Mouse (Mus musculus) cortical plate, adult 2 months (tissue): ENCODE data around the gene Syne2.

Experiments
- CTCF ChIP-seq: fragments of 200-500 bp; IDR thresholded peaks from 2 replicates; pipeline ENCODE4 v1.5.1; 2011; ENCODE audit warnings: mild to moderate bottlenecking, control low read depth, low read length; ENCODE audit not compliant: insufficient read depth; ENCODE audit errors: extremely low read depth
- POLR2A ChIP-seq: fragments of 200-500 bp; IDR thresholded peaks from 2 replicates; pipeline ENCODE4 v1.6.1; 2011; ENCODE audit warnings: mild to moderate bottlenecking, low read length, control low read depth; ENCODE audit not compliant: insufficient read depth; ENCODE audit errors: extremely low read depth

DNA sequence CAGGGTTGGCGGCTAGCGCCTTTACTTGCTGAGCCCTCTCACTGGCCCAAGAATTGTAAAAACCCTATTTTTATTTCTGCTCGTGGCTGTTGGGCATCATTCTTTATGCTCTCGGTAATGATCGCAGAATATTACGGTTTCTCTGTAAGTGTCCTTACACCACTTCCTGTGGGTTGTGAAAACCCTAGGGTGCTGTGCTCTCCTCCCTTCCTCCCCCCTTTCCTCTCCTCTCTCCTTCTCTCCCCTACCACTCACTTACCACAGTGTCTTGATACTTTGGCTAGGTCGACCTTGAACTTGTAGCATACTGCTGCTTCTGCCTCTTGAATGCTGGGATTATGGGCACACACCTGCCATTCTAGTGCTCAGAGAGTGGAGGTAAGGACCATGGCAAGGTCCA, 7.5 kb downstream of the Syne2 start:
- TF ChIP-seq POLR2A (no peak), CTCF (no peak)
